Mouse (Mus musculus) thymus, postnatal 25 days (tissue): ENCODE data around the gene 1110065P20Rik.
A peak's percentile ranks its signal among the peaks of the same experiment; 100 is the strongest.

Experiments used
- DNase-seq: peaks from one replicate; pipeline ENCODE4 v3.0.0; 2022

Gene 1110065P20Rik

DNA sequence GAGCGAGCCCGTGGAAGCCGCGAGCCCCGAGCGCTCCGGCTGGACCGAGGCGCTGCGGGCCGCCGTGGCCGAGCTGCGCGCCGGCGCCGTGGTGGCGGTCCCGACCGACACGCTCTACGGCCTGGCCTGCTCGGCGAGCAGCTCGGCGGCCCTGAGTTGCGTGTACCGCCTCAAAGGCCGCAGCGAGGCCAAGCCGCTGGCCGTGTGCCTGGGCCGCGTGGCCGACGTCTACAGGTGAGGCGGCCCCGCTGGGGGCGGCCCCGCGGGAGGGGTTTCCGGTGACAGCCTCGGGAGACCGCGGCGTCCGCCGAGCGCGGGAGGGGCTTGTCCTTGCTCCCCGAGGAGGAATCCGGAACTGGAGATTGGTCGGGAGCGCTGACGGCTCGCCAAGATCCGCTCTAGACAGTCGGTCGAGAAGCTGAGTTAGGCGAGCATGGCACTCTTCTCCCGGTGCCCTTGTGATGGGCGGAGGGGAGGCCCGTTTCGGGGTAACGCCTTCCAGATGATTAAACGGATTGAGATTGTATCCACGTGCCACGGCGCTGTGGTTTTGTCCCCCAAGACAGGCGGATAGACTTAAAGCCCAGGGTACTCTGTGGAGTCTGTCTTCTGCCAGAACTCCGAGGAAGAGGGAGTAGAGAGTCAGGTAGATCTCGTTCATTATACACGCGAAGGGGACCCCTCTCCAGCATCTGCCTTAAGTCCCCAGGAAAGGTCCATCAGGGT, at the start of gene 1110065P20Rik:
1110065P20Rik (minus strand) TSS at position 264 of the 726 bp plus-strand sequence.
- peak; percentile 76 for DNase-seq

DNA sequence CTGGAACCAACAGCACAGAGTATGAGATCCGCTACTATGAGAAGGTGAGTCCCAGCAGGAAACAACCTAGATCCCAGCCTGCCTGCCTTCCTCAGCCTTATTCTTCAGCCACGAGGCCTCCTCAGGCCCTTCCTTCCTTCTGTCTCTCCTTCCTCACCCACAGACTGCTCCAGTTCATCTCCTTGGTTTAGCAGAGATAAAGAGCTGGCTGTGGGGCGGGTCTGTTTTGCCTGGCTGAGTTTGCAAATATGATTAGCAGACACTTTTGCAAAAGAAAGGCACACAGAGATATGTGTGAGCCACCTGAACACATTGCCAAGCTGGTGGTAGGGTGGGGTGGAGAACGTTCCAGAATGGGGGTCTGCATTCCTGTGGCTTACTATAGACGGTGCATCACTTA, 48.9 kb upstream of the 1110065P20Rik start:
- DNase-seq = no peak

DNA sequence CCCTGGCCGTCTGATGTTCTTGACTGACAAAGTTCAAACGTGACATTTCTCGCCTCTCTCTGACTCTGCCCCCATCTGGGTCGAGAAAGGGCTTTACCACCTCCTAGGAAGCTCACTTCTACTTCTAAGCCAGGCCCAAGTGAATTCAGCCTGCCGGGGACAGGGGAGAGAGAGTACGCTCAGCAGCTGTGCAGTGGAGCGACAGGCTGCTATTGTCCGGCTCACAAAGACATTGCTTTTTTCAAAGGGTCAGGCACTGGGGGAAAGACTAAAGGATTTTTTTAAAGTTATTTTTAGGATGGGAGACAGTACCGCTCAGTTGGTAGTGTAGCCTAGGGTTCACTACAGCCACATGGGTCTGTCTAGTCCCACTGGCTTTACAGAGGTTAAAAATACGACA, 47.4 kb upstream of the 1110065P20Rik start:
- DNase-seq = no peak

GRCm38 (mm10) chr4:124894508-124895428, 43.8 kb upstream of the 1110065P20Rik start:
- no peak for DNase-seq

GRCm38 (mm10) chr4:124893769-124894168, 42.8 kb upstream of the 1110065P20Rik start:
- no peak for DNase-seq

DNA sequence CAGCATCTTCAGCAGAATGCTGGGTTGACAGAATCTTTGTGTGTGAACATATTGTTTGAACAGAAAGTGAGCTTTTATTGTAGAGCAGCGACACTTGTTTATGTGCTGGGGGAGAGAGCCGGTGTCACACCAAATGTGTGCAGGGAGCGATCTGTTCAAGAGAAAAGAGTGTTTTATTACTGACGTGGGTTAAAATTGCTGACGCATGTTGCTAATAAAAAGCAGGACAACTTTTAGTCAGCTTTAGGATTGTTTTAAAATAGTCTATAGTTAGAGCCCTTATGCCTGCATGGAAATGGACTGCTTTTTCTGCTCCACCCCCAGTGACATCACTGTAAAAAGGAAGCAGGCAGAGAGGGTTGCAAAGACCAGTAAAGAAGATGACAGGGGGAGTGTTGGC, 39.8 kb upstream of the 1110065P20Rik start:
- DNase-seq = no peak

DNA sequence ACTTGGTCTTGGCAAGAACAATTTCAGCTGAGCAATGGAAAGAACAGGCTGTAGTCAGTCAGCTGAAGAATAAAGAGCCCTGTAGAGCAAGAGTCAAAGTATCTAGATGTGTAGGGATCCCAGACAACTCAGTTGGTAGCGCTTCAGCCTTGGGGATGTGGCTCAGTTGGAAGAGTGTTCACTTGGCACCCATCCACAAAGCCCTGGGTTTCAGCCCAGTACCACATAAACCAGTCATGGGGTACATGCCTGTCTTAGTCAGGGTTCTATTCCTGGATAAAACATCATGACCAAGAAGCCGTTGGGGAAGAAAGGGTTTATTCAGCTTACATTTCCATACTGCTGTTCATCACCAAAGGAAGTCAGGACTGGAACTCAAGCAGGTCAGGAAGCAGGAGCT, 38.9 kb upstream of the 1110065P20Rik start:
- DNase-seq = no peak

GRCm38 (mm10) chr4:124888702-124889101, 37.7 kb upstream of the 1110065P20Rik start:
- DNase-seq = no peak

GRCm38 (mm10) chr4:124882151-124882729, 31.2 kb upstream of the 1110065P20Rik start:
- DNase-seq = peak; percentile 11

GRCm38 (mm10) chr4:124881341-124881908, 30.4 kb upstream of the 1110065P20Rik start:
- DNase-seq = no peak

- DNase-seq = no peak
Observed at GRCm38 (mm10) chr4:124880599-124880998, 29.6 kb upstream of the 1110065P20Rik start, which contains the start of gene Epha10. Gene Epha10 (plus strand): TSS chr4:124880899.

- no peak for DNase-seq
Observed at GRCm38 (mm10) chr4:124872719-124873118, 21.7 kb upstream of the 1110065P20Rik start.

GRCm38 (mm10) chr4:124861283-124862188, 10.5 kb upstream of the 1110065P20Rik start, which contains the start of gene Maneal:
Gene Maneal (minus strand): TSS chr4:124862171.
- DNase-seq = no peak

DNA sequence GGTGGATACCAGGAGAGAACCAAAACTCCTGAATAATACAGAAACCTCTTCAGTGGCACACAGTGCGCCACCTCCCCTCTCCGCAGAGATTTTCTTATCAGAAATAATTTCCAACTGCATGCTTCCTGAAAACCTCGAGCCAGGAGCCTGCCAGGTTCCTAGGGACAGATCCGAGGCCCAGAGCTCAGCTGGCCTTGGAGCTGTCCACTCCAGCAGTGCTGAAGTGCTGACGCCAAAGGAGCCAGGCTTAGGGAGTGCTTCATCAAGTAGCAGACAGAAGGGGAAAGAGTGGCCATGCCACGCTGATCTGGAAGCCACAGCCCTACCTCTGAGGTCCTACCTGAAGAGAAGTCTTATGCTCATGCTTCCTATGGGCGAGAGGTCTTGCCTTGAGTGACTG, 9.4 kb upstream of the 1110065P20Rik start:
- peak; percentile 41 for DNase-seq

- DNase-seq = no peak
Observed at GRCm38 (mm10) chr4:124858370-124858769, 7.4 kb upstream of the 1110065P20Rik start.

GRCm38 (mm10) chr4:124856294-124856693, 5.3 kb upstream of the 1110065P20Rik start:
- no peak for DNase-seq

DNA sequence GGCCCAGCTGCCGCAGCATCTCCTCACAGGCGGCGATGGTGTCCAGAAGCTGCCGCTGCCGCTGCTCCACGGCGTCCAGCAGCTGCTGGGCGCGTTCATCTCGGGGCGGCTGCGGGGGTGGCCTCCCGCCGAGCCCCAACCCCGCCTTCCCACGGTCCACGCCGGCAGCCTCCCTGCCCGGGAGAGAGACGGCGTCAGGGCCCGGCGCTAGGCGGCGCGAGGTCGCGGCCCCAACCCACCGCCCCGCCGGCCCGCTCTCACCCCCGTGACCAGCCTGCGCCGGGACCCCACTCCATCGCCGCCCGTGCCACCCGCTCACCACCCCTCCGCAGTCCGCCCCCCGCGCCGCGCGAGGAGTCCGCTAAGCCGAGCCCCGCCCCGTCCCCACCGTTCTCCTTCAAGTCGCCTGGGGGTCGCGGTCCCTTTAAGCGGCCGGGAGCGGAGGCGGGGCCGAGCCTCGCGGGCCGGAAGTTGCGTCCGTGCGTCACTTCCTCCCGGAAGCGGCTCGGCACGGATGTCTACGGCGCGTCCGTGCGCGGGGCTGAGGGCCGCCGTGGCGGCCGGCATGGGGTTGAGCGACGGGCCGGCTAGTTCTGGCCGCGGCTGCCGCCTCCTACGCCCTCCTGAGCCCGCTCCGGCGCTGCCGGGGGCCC, 609 bp downstream of the 1110065P20Rik start, which contains the start of gene Yrdc:
Yrdc (plus strand) TSS at position 419 of the 653 bp plus-strand sequence.
- peak; percentile 94 for DNase-seq

DNA sequence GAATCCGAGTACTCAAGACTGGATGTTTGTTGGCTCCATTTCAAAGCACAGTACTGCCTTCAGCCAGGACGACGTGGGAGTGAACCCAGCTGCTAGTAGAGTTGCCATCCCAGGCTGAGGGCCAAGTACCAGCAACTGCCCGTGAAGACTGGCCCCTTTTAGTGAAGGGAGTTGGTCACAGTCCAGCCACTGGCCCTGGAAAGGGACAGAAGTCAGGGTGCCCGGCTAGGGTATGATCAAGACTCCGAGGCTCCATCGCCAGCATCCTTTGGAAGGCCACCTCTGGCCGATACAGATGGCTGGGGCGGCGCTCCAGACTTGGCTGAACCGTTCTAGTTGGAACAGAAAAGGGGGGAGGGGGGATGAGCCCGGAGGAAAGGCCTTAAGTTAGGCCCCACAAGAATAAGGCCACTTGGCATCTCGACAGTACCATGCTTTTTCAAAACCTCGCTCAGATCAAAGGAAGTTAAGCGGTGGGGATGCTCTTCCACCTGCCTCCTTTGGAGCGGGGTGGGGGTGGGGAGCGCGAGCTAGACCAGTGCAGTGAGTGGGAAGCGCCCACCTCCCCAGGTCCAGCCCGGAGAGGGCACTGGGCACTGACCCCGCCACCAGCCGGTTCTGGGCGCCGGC, 1.2 kb downstream of the 1110065P20Rik start:
- DNase-seq = peak; percentile 8

DNA sequence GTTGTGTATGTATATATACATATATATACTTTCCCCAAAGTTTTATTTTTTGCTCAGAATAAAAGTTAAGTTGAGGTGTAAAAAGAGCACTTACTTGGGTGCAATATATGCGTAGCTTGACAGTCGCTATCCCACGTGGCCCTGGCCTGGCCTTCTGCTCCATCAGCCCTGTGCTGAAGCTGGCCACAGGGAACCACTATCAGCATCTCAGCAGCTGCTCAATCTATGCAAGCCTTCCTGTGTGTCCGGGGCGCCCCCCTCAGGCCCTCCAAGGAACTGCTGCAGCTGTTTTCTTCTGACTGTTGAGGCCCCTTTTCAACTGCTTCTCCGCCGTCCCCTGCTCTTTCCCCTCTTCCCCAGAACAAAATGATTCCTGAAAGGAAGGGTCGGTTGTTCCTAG, 3.4 kb downstream of the 1110065P20Rik start:
- DNase-seq = peak; percentile 80

- DNase-seq = peak; percentile 46
Observed at GRCm38 (mm10) chr4:124843493-124843892, 7.5 kb downstream of the 1110065P20Rik start.

DNA sequence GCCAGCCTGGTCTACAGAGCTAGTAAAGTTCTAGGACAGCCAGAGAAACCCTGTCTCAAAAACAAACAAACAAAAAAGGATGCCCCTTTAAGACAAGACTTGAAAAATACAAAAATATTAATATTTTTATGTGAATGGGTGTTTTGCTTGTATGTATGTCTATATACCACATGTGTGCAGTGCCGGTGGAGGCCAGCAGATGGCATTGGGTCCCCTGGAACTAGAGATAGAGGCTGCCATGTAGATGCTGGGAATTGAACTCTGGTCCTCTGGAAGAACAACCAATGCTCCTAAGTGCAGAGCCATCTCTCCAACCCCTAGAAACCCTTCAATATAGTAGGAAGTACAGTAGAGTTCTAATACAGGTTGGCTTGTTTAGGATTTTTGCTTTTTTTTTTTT, 10.0 kb downstream of the 1110065P20Rik start:
- no peak for DNase-seq
